Mouse (Mus musculus) embryonic facial prominence, embryonic 11.5 days (tissue): Measurements from ENCODE around the gene Dynlt1f. TPM values are rescaled to one million over a fixed set of nuclear protein-coding genes. Genes with fewer than 3 reads are reported as not detected.
"Not testable (repeated sequence)": the region's sequence is repeated elsewhere in the genome, so short reads cannot be mapped to it uniquely, and the experiment has no call there.

ENCODE experiments used
- ATAC-seq: fragments of 200-750 bp; cut with Nextera tagmentation; replicated peaks from 2 replicates; pipeline ENCODE4 v1.8.0; 2017; ENCODE audit warnings: low read depth; ENCODE audit not compliant: insufficient number of reproducible peaks, low FRiP score, low TSS enrichment
- DNase-seq: peaks from one replicate; pipeline ENCODE4 v3.0.0-alpha.2; 2015; ENCODE audit warnings: low spot score
- H3K27ac ChIP-seq: fragments of 300-500 bp; sonication (generic); replicated peaks from 2 replicates; pipeline ENCODE4 v1.5.1; 2014; ENCODE audit warnings: mild to moderate bottlenecking, low read depth, low read length, control low read depth
- H3K27me3 ChIP-seq: fragments of 300-500 bp; sonication (generic); 2 replicates; pipeline ENCODE4 v1.6.1; 2014; ENCODE audit warnings: mild to moderate bottlenecking, low read length, moderate library complexity, mixed read lengths; ENCODE audit not compliant: control insufficient read depth, insufficient read depth
- H3K36me3 ChIP-seq: fragments of 300-500 bp; sonication (generic); replicated peaks from 2 replicates; pipeline ENCODE4 v1.6.1; 2014; ENCODE audit warnings: low read depth, mild to moderate bottlenecking, low read length, moderate library complexity, mixed read lengths; ENCODE audit not compliant: control insufficient read depth, insufficient read depth
- H3K4me1 ChIP-seq: fragments of 300-500 bp; sonication (generic); 2 replicates; pipeline ENCODE4 v1.6.1; 2014; ENCODE audit warnings: low read length, mixed read lengths; ENCODE audit not compliant: control insufficient read depth, insufficient read depth
- H3K4me2 ChIP-seq: fragments of 300-500 bp; sonication (generic); 2 replicates; pipeline ENCODE4 v1.6.1; 2014; ENCODE audit warnings: low read depth, mild to moderate bottlenecking, control low read depth, low read length, moderate library complexity
- H3K4me3 ChIP-seq: fragments of 300-500 bp; sonication (generic); 2 replicates; pipeline ENCODE4 v1.5.1; 2014; ENCODE audit warnings: low read depth, low read length, control low read depth
- H3K9ac ChIP-seq: fragments of 300-500 bp; sonication (generic); replicated peaks from 2 replicates; pipeline ENCODE4 v1.6.1; 2014; ENCODE audit warnings: mild to moderate bottlenecking, control low read depth, low read length
- H3K9me3 ChIP-seq: fragments of 300-500 bp; sonication (generic); replicated peaks from 2 replicates; pipeline ENCODE4 v1.6.1; 2016; ENCODE audit warnings: mild to moderate bottlenecking, low read length, inconsistent platforms, mixed read lengths; ENCODE audit not compliant: control insufficient read depth
- WGBS: fragments of 180-500 bp; shearing (Covaris S2); extraction: QIAGEN DNeasy Blood & Tissue Kit; methylation state at CpG from one replicate; pipeline ENCODE4 v1.1.7; 2014; 5-methylcytosine and 5-hydroxymethylcytosine counted together
- polyA plus RNA-seq: library from polyadenylated mRNA; unstranded; fragments of >200 nt; fragmentation: Nextera tagmentation; extraction: Ambion mirVana; gene quantifications from 2 replicates; pipeline ENCODE4 v1.2.1, GENCODE M21; 2014

The Dynlt1f gene
- polyA plus RNA-seq, 1 experiment from 2014 or later = 308 TPM

- not testable (repeated sequence) for H3K36me3 ChIP-seq, H3K9ac ChIP-seq, DNase-seq, H3K9me3 ChIP-seq, H3K4me3 ChIP-seq, H3K4me1 ChIP-seq, ATAC-seq, H3K27ac ChIP-seq, H3K27me3 ChIP-seq, H3K4me2 ChIP-seq
- WGBS = 91% methylated on average over 6 of the region's 6 CpGs
Measured at GRCm38 (mm10) chr17:6632850-6633249, 22.9 kb downstream of the Dynlt1f start.

- not testable (repeated sequence) for DNase-seq, H3K4me1 ChIP-seq, H3K9ac ChIP-seq, H3K36me3 ChIP-seq, H3K27me3 ChIP-seq, ATAC-seq, H3K4me3 ChIP-seq, H3K27ac ChIP-seq, H3K4me2 ChIP-seq, H3K9me3 ChIP-seq
- WGBS = 90% methylated on average over 4 of the region's 4 CpGs
Measured at GRCm38 (mm10) chr17:6630398-6630797, 25.3 kb downstream of the Dynlt1f start.

GRCm38 (mm10) chr17:6624926-6625558 lies 30.7 kb downstream of the Dynlt1f start:
- H3K36me3 ChIP-seq, ATAC-seq, H3K27ac ChIP-seq, H3K9me3 ChIP-seq, H3K4me2 ChIP-seq, H3K4me3 ChIP-seq, H3K4me1 ChIP-seq, H3K9ac ChIP-seq, DNase-seq, H3K27me3 ChIP-seq: not testable (repeated sequence)
- WGBS = 53% methylated on average over 1 of the region's 6 CpGs

- not testable (repeated sequence) for H3K9ac ChIP-seq, H3K4me1 ChIP-seq, H3K27ac ChIP-seq, H3K4me2 ChIP-seq, H3K27me3 ChIP-seq, H3K9me3 ChIP-seq, H3K36me3 ChIP-seq, H3K4me3 ChIP-seq, ATAC-seq, DNase-seq
- whole genome bisulfite sequencing = 92% methylated on average over 11 of the region's 12 CpGs
Measured at GRCm38 (mm10) chr17:6621976-6622375, 33.7 kb downstream of the Dynlt1f start.

- 89% methylated on average over 17 of the region's 20 CpGs for WGBS
Measured at GRCm38 (mm10) chr17:6620730-6621451, 34.8 kb downstream of the Dynlt1f start.

GRCm38 (mm10) chr17:6620035-6620434 lies 35.7 kb downstream of the Dynlt1f start:
- not testable (repeated sequence) for H3K4me2 ChIP-seq, ATAC-seq, H3K27me3 ChIP-seq, H3K4me3 ChIP-seq, DNase-seq, H3K27ac ChIP-seq, H3K9me3 ChIP-seq, H3K36me3 ChIP-seq, H3K9ac ChIP-seq, H3K4me1 ChIP-seq
- 76% methylated on average over 5 of the region's 6 CpGs for WGBS

More at GRCm38 (mm10) chr17:6620730-6621451, 34.8 kb downstream of the Dynlt1f start:
- H3K36me3 ChIP-seq, H3K27ac ChIP-seq, DNase-seq, H3K4me1 ChIP-seq, H3K9ac ChIP-seq, ATAC-seq, H3K9me3 ChIP-seq, H3K4me2 ChIP-seq, H3K4me3 ChIP-seq, H3K27me3 ChIP-seq: not testable (repeated sequence)

GRCm38 (mm10) chr17:6619271-6619670 lies 36.4 kb downstream of the Dynlt1f start:
- 77% methylated on average over 5 of the region's 5 CpGs for WGBS
- H3K4me3 ChIP-seq, ATAC-seq, H3K9me3 ChIP-seq, DNase-seq, H3K27me3 ChIP-seq, H3K36me3 ChIP-seq, H3K9ac ChIP-seq, H3K27ac ChIP-seq, H3K4me2 ChIP-seq, H3K4me1 ChIP-seq: not testable (repeated sequence)

GRCm38 (mm10) chr17:6617689-6618400 lies 37.9 kb downstream of the Dynlt1f start:
- not testable (repeated sequence) for H3K4me1 ChIP-seq, H3K9me3 ChIP-seq, H3K27ac ChIP-seq, H3K4me3 ChIP-seq, H3K9ac ChIP-seq, DNase-seq, H3K4me2 ChIP-seq, H3K36me3 ChIP-seq, H3K27me3 ChIP-seq
- peak; percentile 60; the same call in 1 of the 2 replicates for ATAC-seq
- WGBS = 37% methylated on average over 6 of the region's 13 CpGs
